Mouse (Mus musculus): ENCODE measurements around the gene Mpp5. TPM values are rescaled to one million over a fixed set of nuclear protein-coding genes. Genes with fewer than 3 reads are reported as not detected.

The Mpp5 gene
- polyA plus RNA-seq, 1 experiment from 2014 or later: 15.6 TPM

- Histone ChIP-seq H3K27ac (no peak overlapping the region), H3K9ac (no peak overlapping the region), H3K36me3 (no peaks in the 10 kb centered on the region), H3K4me3 (no peak overlapping the region), H3K4me2 (no peak overlapping the region), H3K4me1 (peaks cover 7% of the 10 kb centered on the region; the same call in 1 of the 2 replicates), H3K27me3 (no peaks in the 10 kb centered on the region), H3K9me3 (no peaks in the 10 kb centered on the region)
- WGBS: 30% methylated on average over 2 of the region's 2 CpGs
- no peak for ATAC-seq (ENCODE audit: insufficient number of reproducible peaks, low FRiP score, low TSS enrichment, low read depth)
These were observed 29.2 kb downstream of the Mpp5 start for GRCm38 (mm10) chr12:78777916-78778315.

- no peak for ATAC-seq (ENCODE audit: insufficient number of reproducible peaks, low FRiP score, low TSS enrichment, low read depth)
- peaks cover 7% of the 10 kb centered on the region; the same call in 1 of the 2 replicates for H3K4me1 ChIP-seq
- no peaks in the 10 kb centered on the region for H3K27me3 ChIP-seq
- no peak overlapping the region for H3K4me3 ChIP-seq
- no peak overlapping the region for H3K27ac ChIP-seq
- H3K36me3 ChIP-seq: no peaks in the 10 kb centered on the region
- WGBS: 55% methylated on average over 4 of the region's 4 CpGs
- no peaks in the 10 kb centered on the region for H3K9me3 ChIP-seq
- no peak overlapping the region for H3K4me2 ChIP-seq
- no peak overlapping the region for H3K9ac ChIP-seq
These were observed 29.8 kb downstream of the Mpp5 start for GRCm38 (mm10) chr12:78778423-78779067.

- H3K9ac ChIP-seq: no peak overlapping the region
- 53% methylated on average over 3 of the region's 3 CpGs for WGBS
- no peak for ATAC-seq (ENCODE audit: insufficient number of reproducible peaks, low FRiP score, low TSS enrichment, low read depth)
These were observed 39.7 kb downstream of the Mpp5 start for GRCm38 (mm10) chr12:78788266-78788873.

GRCm38 (mm10) chr12:78790791-78791190 is 42.1 kb downstream of the Mpp5 start:
- Histone ChIP-seq H3K27ac (no peak overlapping the region), H3K4me1 (no peaks in the 10 kb centered on the region), H3K36me3 (no peaks in the 10 kb centered on the region), H3K4me3 (no peak overlapping the region), H3K9ac (no peak overlapping the region), H3K4me2 (no peak overlapping the region), H3K27me3 (no peaks in the 10 kb centered on the region), H3K9me3 (no peaks in the 10 kb centered on the region)
- no peak for ATAC-seq (ENCODE audit: insufficient number of reproducible peaks, low FRiP score, low TSS enrichment, low read depth)
- WGBS: 77% methylated on average over 2 of the region's 2 CpGs

More at GRCm38 (mm10) chr12:78788266-78788873, 39.7 kb downstream of the Mpp5 start:
- Histone ChIP-seq H3K4me1 (no peaks in the 10 kb centered on the region), H3K4me3 (no peak overlapping the region), H3K27ac (no peak overlapping the region), H3K36me3 (no peaks in the 10 kb centered on the region), H3K4me2 (no peak overlapping the region), H3K9me3 (no peaks in the 10 kb centered on the region), H3K27me3 (no peaks in the 10 kb centered on the region)

GRCm38 (mm10) chr12:78794236-78794635 is 45.5 kb downstream of the Mpp5 start:
- Histone ChIP-seq H3K4me3 (no peak overlapping the region), H3K36me3 (peaks cover 11% of the 10 kb centered on the region; the same call in 1 of the 2 replicates), H3K4me2 (no peak overlapping the region), H3K9ac (no peak overlapping the region), H3K27me3 (no peaks in the 10 kb centered on the region), H3K9me3 (no peaks in the 10 kb centered on the region), H3K27ac (no peak overlapping the region), H3K4me1 (no peaks in the 10 kb centered on the region)
- ATAC-seq (ENCODE audit: insufficient number of reproducible peaks, low FRiP score, low TSS enrichment, low read depth): no peak
- 26% methylated on average over 1 of the region's 1 CpGs for whole genome bisulfite sequencing

GRCm38 (mm10) chr12:78800036-78800435 is 51.3 kb downstream of the Mpp5 start:
- H3K27me3 ChIP-seq: no peaks in the 10 kb centered on the region
- 83% methylated on average over 3 of the region's 3 CpGs for WGBS
- H3K9me3 ChIP-seq: no peaks in the 10 kb centered on the region
- no peak overlapping the region for H3K4me3 ChIP-seq
- H3K36me3 ChIP-seq: peaks cover 11% of the 10 kb centered on the region; the same call in 1 of the 2 replicates
- no peak overlapping the region for H3K4me2 ChIP-seq
- H3K9ac ChIP-seq: no peak overlapping the region
- H3K27ac ChIP-seq: no peak overlapping the region
- ATAC-seq (ENCODE audit: insufficient number of reproducible peaks, low FRiP score, low TSS enrichment, low read depth): no peak
- H3K4me1 ChIP-seq: no peaks in the 10 kb centered on the region

- H3K4me2 ChIP-seq: no peak overlapping the region
- H3K4me3 ChIP-seq: no peak overlapping the region
- ATAC-seq (ENCODE audit: insufficient number of reproducible peaks, low FRiP score, low TSS enrichment, low read depth): no peak
- H3K9ac ChIP-seq: no peak overlapping the region
- no peaks in the 10 kb centered on the region for H3K4me1 ChIP-seq
- H3K27ac ChIP-seq: no peak overlapping the region
- H3K36me3 ChIP-seq: peaks cover 11% of the 10 kb centered on the region; the same call in 1 of the 2 replicates
- no peaks in the 10 kb centered on the region for H3K9me3 ChIP-seq
- no peaks in the 10 kb centered on the region for H3K27me3 ChIP-seq
These were observed 53.1 kb downstream of the Mpp5 start for GRCm38 (mm10) chr12:78801836-78802235.

GRCm38 (mm10) chr12:78814437-78814836 is 65.7 kb downstream of the Mpp5 start:
- H3K4me2 ChIP-seq: no peak overlapping the region
- ATAC-seq (ENCODE audit: insufficient number of reproducible peaks, low FRiP score, low TSS enrichment, low read depth): no peak

GRCm38 (mm10) chr12:78834496-78834895 is 85.8 kb downstream of the Mpp5 start:
- no peak overlapping the region for H3K27ac ChIP-seq
- no peaks in the 10 kb centered on the region for H3K4me1 ChIP-seq
- H3K4me2 ChIP-seq: no peak overlapping the region
- no peaks in the 10 kb centered on the region for H3K9me3 ChIP-seq
- H3K27me3 ChIP-seq: no peaks in the 10 kb centered on the region
- 78% methylated on average over 2 of the region's 2 CpGs for WGBS
- peaks cover 32% of the 10 kb centered on the region for H3K36me3 ChIP-seq
- ATAC-seq (ENCODE audit: insufficient number of reproducible peaks, low FRiP score, low TSS enrichment, low read depth): no peak
- no peak overlapping the region for H3K9ac ChIP-seq
- no peak overlapping the region for H3K4me3 ChIP-seq

More at GRCm38 (mm10) chr12:78814437-78814836, 65.7 kb downstream of the Mpp5 start:
- Histone ChIP-seq H3K9me3 (no peaks in the 10 kb centered on the region), H3K9ac (no peak overlapping the region), H3K4me1 (no peaks in the 10 kb centered on the region), H3K27ac (no peak overlapping the region), H3K4me3 (no peak overlapping the region), H3K36me3 (no peaks in the 10 kb centered on the region), H3K27me3 (no peaks in the 10 kb centered on the region)

GRCm38 (mm10) chr12:78839906-78840305 is 91.2 kb downstream of the Mpp5 start:
- no peak for ATAC-seq (ENCODE audit: insufficient number of reproducible peaks, low FRiP score, low TSS enrichment, low read depth)
- Histone ChIP-seq H3K9me3 (no peaks in the 10 kb centered on the region), H3K4me3 (no peak overlapping the region), H3K27me3 (no peaks in the 10 kb centered on the region), H3K9ac (no peak overlapping the region), H3K27ac (no peak overlapping the region), H3K4me1 (no peaks in the 10 kb centered on the region), H3K4me2 (no peak overlapping the region), H3K36me3 (peaks cover 55% of the 10 kb centered on the region)
- WGBS: 82% methylated on average over 4 of the region's 4 CpGs

- no peaks in the 10 kb centered on the region for H3K4me1 ChIP-seq
- ATAC-seq (ENCODE audit: insufficient number of reproducible peaks, low FRiP score, low TSS enrichment, low read depth): no peak
- H3K36me3 ChIP-seq: peaks cover 57% of the 10 kb centered on the region
- no peak overlapping the region for H3K27ac ChIP-seq
- no peaks in the 10 kb centered on the region for H3K9me3 ChIP-seq
- no peak overlapping the region for H3K9ac ChIP-seq
- no peak overlapping the region for H3K4me2 ChIP-seq
- H3K4me3 ChIP-seq: no peak overlapping the region
- no peaks in the 10 kb centered on the region for H3K27me3 ChIP-seq
- 82% methylated on average over 1 of the region's 1 CpGs for WGBS
These were observed 93.7 kb downstream of the Mpp5 start for GRCm38 (mm10) chr12:78842429-78842828.

- 78% methylated on average over 4 of the region's 4 CpGs for WGBS
- no peak overlapping the region for H3K9ac ChIP-seq
- H3K27me3 ChIP-seq: no peaks in the 10 kb centered on the region
- H3K27ac ChIP-seq: no peak overlapping the region
- H3K4me3 ChIP-seq: no peak overlapping the region
- no peaks in the 10 kb centered on the region for H3K4me1 ChIP-seq
- H3K36me3 ChIP-seq: peaks cover 53% of the 10 kb centered on the region
- no peaks in the 10 kb centered on the region for H3K9me3 ChIP-seq
- no peak for ATAC-seq (ENCODE audit: insufficient number of reproducible peaks, low FRiP score, low TSS enrichment, low read depth)
- H3K4me2 ChIP-seq: no peak overlapping the region
These were observed 99.5 kb downstream of the Mpp5 start for GRCm38 (mm10) chr12:78848246-78848645.

All from limb, embryonic 15.5 days (tissue).